Mouse (Mus musculus) midbrain, embryonic 14.5 days (tissue): ENCODE measurements at regions not wholly inside any gene's neighbourhood (a gene's known extent, or its start where the extent isn't known, plus 50 kb on each side); places are given as distances from the start of the nearest gene placed in this dataset.

Source experiments
- ATAC-seq: fragments of 200-750 bp; cut with Nextera tagmentation; 2 replicates; pipeline ENCODE4 v1.8.0; 2017; ENCODE audit warnings: moderate number of reproducible peaks, moderate library complexity; ENCODE audit not compliant: low FRiP score, low TSS enrichment
- DNase-seq: peaks from one replicate; pipeline ENCODE4 v3.0.0-alpha.2; 2015
- H3K27ac ChIP-seq: fragments of 300-500 bp; sonication (generic); replicated peaks from 2 replicates; pipeline ENCODE4 v1.5.1; 2014; ENCODE audit warnings: mild to moderate bottlenecking, low read depth, low read length, moderate library complexity
- H3K27me3 ChIP-seq: fragments of 300-500 bp; sonication (generic); 2 replicates; pipeline ENCODE4 v1.6.1; 2014; ENCODE audit warnings: low read length, control low read depth, mixed read lengths; ENCODE audit not compliant: control insufficient read depth, insufficient read depth
- H3K36me3 ChIP-seq: fragments of 300-500 bp; sonication (generic); 2 replicates; pipeline ENCODE4 v1.6.1; 2014; ENCODE audit warnings: low read length, control low read depth; ENCODE audit not compliant: control insufficient read depth, insufficient read depth
- H3K4me1 ChIP-seq: fragments of 300-500 bp; sonication (generic); 2 replicates; pipeline ENCODE4 v1.6.1; 2014; ENCODE audit warnings: mild to moderate bottlenecking, antibody characterized with exemption, low read length, control low read depth; ENCODE audit not compliant: control insufficient read depth, insufficient read depth
- H3K4me2 ChIP-seq: fragments of 300-500 bp; sonication (generic); 2 replicates; pipeline ENCODE4 v1.6.1; 2014; ENCODE audit warnings: mild to moderate bottlenecking, low read length, moderate library complexity
- H3K4me3 ChIP-seq: fragments of 300-500 bp; sonication (generic); replicated peaks from 2 replicates; pipeline ENCODE4 v1.5.1; 2014; ENCODE audit warnings: low read depth, low read length
- H3K9ac ChIP-seq: fragments of 300-500 bp; sonication (generic); replicated peaks from 2 replicates; pipeline ENCODE4 v1.6.1; 2014; ENCODE audit warnings: mild to moderate bottlenecking, low read length, moderate library complexity
- H3K9me3 ChIP-seq: fragments of 300-500 bp; sonication (generic); 2 replicates; pipeline ENCODE4 v1.6.1; 2016; ENCODE audit warnings: low read length, control low read depth, mixed read lengths; ENCODE audit not compliant: control insufficient read depth
- WGBS: fragments of 180-500 bp; shearing (Covaris S2); extraction: QIAGEN DNeasy Blood & Tissue Kit; methylation state at CpG from one replicate; pipeline ENCODE4 v1.1.7; 2014; 5-methylcytosine and 5-hydroxymethylcytosine counted together

DNA sequence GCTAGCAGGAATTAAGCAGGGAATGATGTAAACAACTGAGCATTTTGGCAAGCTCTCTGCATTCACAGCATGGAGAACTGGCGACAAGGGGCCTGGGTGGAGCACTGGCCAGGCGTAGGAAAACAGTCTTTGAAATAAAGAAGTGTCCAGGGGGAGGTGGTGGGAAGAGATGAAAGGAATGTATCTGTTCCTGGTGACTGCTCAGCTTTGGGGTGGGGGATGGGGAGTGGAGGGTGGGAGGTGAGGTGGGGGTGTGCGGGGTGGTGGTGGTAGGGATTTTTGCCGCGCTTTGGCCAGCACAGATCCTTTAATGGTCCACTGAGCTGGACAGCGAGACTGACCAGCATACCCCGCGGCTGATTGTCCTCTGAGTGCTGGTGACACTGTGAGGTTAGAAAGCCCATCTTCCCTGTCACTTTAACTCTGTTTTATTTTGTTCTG lies 56.5 kb upstream of the Flt1 start:
- ATAC-seq (no peak), DNase-seq (no peak)
- Histone ChIP-seq H3K4me2 (no peak overlapping the region), H3K36me3 (no peaks in the 10 kb centered on the region), H3K4me3 (no peak overlapping the region), H3K9ac (no peak overlapping the region), H3K27me3 (no peaks in the 10 kb centered on the region), H3K4me1 (0 out of 2 replicates have a peak, but pooled peaks cover 5% of the 10 kb centered on the region), H3K27ac (no peak overlapping the region), H3K9me3 (no peaks in the 10 kb centered on the region)
- WGBS: 8% methylated on average over 8 of the region's 8 CpGs

DNA sequence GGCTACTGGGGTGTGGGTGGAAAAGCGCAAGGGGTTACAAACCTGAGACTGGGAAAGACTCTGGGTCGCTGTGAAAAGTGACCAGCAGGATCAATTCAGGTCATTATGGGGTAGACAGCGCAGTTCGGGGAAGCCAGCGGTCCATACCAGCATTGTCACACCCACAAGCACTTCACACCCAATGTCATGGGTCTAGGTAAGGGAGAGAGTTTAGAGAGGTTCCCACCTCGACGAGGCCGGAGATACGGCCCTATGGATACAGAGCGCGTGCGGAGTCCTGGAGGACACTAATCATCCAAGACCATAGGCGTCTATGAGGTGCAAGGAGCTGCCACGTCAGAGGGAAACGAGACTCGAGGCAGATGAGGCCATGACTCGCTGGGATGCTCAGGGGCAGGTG lies 55.4 kb upstream of the Flt1 start:
- Histone ChIP-seq H3K27ac (no peak overlapping the region), H3K9ac (no peak overlapping the region), H3K36me3 (no peaks in the 10 kb centered on the region), H3K4me1 (0 out of 2 replicates have a peak, but pooled peaks cover 5% of the 10 kb centered on the region), H3K4me2 (no peak overlapping the region), H3K9me3 (no peaks in the 10 kb centered on the region), H3K27me3 (no peaks in the 10 kb centered on the region), H3K4me3 (no peak overlapping the region)
- no peak for DNase-seq
- ATAC-seq: no peak
- 95% methylated on average over 17 of the region's 17 CpGs for WGBS

DNA sequence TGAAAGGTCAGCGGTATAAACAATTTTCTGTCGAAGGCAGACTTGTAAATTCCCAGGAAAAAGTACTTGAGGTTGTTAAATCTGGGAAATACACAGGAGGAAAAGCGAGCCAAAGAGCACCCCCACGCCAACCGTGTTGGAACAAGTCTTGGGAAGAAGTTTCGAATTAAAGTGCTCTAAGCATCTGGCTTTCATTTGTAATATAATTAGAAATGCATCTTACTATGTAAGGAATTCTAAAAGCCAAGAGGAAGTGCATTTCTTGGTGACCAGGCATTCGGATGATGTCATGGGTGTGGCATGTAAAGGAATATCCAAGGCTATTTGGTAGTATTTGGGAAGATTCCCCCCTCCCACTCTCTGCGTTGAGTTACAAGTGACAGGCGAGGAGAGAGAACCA lies 52.7 kb upstream of the Flt1 start:
- Histone ChIP-seq H3K27me3 (no peaks in the 10 kb centered on the region), H3K9ac (no peak overlapping the region), H3K4me3 (no peak overlapping the region), H3K36me3 (no peaks in the 10 kb centered on the region), H3K4me2 (no peak overlapping the region), H3K4me1 (0 out of 2 replicates have a peak, but pooled peaks cover 5% of the 10 kb centered on the region), H3K9me3 (no peaks in the 10 kb centered on the region), H3K27ac (no peak overlapping the region)
- WGBS: 87% methylated on average over 9 of the region's 9 CpGs
- no peak for ATAC-seq
- no peak for DNase-seq
